Mouse (Mus musculus): ENCODE measurements around the gene Mat2a. TPM values are rescaled to one million over a fixed set of nuclear protein-coding genes. Genes with fewer than 3 reads are reported as not detected.

Mat2a gene
- polyA plus RNA-seq, 1 experiment, result 274 TPM

GRCm38 (mm10) chr6:72430989-72431921 lies 8.1 kb downstream of the Mat2a start:
- peak; percentile 40 for DNase-seq (ENCODE audit: low read depth)
- TF ChIP-seq CTCF (IDR thresholded peaks at IDR 0.05; ENCODE audit: borderline replicate concordance, extremely low read depth, insufficient read depth, insufficient read length) (no peak), POLR2A (IDR thresholded peaks at IDR 0.05; ENCODE audit: borderline replicate concordance, extremely low read depth, insufficient read depth, insufficient read length, poor library complexity, severe bottlenecking) (no peak)

- TF ChIP-seq CTCF (IDR thresholded peaks at IDR 0.05; ENCODE audit: borderline replicate concordance, extremely low read depth, insufficient read depth, insufficient read length) (no peak), POLR2A (IDR thresholded peaks at IDR 0.05; ENCODE audit: borderline replicate concordance, extremely low read depth, insufficient read depth, insufficient read length, poor library complexity, severe bottlenecking) (no peak)
- DNase-seq (ENCODE audit: low read depth), result no peak
Observed at GRCm38 (mm10) chr6:72429061-72429842, 10.1 kb downstream of the Mat2a start.

GRCm38 (mm10) chr6:72428036-72428435 lies 11.3 kb downstream of the Mat2a start:
- peak; percentile 88 for DNase-seq (ENCODE audit: low read depth)

GRCm38 (mm10) chr6:72425646-72426045 lies 13.7 kb downstream of the Mat2a start:
- TF ChIP-seq POLR2A (IDR thresholded peaks at IDR 0.05; ENCODE audit: borderline replicate concordance, extremely low read depth, insufficient read depth, insufficient read length, poor library complexity, severe bottlenecking) (no peak), CTCF (IDR thresholded peaks at IDR 0.05; ENCODE audit: borderline replicate concordance, extremely low read depth, insufficient read depth, insufficient read length) (no peak)

More at GRCm38 (mm10) chr6:72428036-72428435, 11.3 kb downstream of the Mat2a start:
- TF ChIP-seq CTCF (IDR thresholded peaks at IDR 0.05; ENCODE audit: borderline replicate concordance, extremely low read depth, insufficient read depth, insufficient read length), result peak; percentile 82
- TF ChIP-seq POLR2A (IDR thresholded peaks at IDR 0.05; ENCODE audit: borderline replicate concordance, extremely low read depth, insufficient read depth, insufficient read length, poor library complexity, severe bottlenecking), result no peak

GRCm38 (mm10) chr6:72420901-72421300 lies 18.5 kb downstream of the Mat2a start:
- TF ChIP-seq CTCF (IDR thresholded peaks at IDR 0.05; ENCODE audit: borderline replicate concordance, extremely low read depth, insufficient read depth, insufficient read length), result no peak
- TF ChIP-seq POLR2A (IDR thresholded peaks at IDR 0.05; ENCODE audit: borderline replicate concordance, extremely low read depth, insufficient read depth, insufficient read length, poor library complexity, severe bottlenecking), result no peak
- DNase-seq (ENCODE audit: low read depth), result no peak

More at GRCm38 (mm10) chr6:72425646-72426045, 13.7 kb downstream of the Mat2a start:
- no peak for DNase-seq (ENCODE audit: low read depth)

GRCm38 (mm10) chr6:72419806-72420205 lies 19.6 kb downstream of the Mat2a start:
- TF ChIP-seq CTCF (IDR thresholded peaks at IDR 0.05; ENCODE audit: borderline replicate concordance, extremely low read depth, insufficient read depth, insufficient read length) (no peak), POLR2A (IDR thresholded peaks at IDR 0.05; ENCODE audit: borderline replicate concordance, extremely low read depth, insufficient read depth, insufficient read length, poor library complexity, severe bottlenecking) (no peak)
- no peak for DNase-seq (ENCODE audit: low read depth)

- DNase-seq (ENCODE audit: low read depth), result no peak
- TF ChIP-seq CTCF (IDR thresholded peaks at IDR 0.05; ENCODE audit: borderline replicate concordance, extremely low read depth, insufficient read depth, insufficient read length) (no peak), POLR2A (IDR thresholded peaks at IDR 0.05; ENCODE audit: borderline replicate concordance, extremely low read depth, insufficient read depth, insufficient read length, poor library complexity, severe bottlenecking) (no peak)
Observed at GRCm38 (mm10) chr6:72418279-72418678, 21.1 kb downstream of the Mat2a start.

- TF ChIP-seq POLR2A (IDR thresholded peaks at IDR 0.05; ENCODE audit: borderline replicate concordance, extremely low read depth, insufficient read depth, insufficient read length, poor library complexity, severe bottlenecking) (no peak), CTCF (IDR thresholded peaks at IDR 0.05; ENCODE audit: borderline replicate concordance, extremely low read depth, insufficient read depth, insufficient read length) (no peak)
- no peak for DNase-seq (ENCODE audit: low read depth)
Observed at GRCm38 (mm10) chr6:72415964-72416772, 23.2 kb downstream of the Mat2a start.

GRCm38 (mm10) chr6:72415181-72415580 lies 24.2 kb downstream of the Mat2a start:
- no peak for DNase-seq (ENCODE audit: low read depth)
- no peak for TF ChIP-seq CTCF (IDR thresholded peaks at IDR 0.05; ENCODE audit: borderline replicate concordance, extremely low read depth, insufficient read depth, insufficient read length)
- no peak for TF ChIP-seq POLR2A (IDR thresholded peaks at IDR 0.05; ENCODE audit: borderline replicate concordance, extremely low read depth, insufficient read depth, insufficient read length, poor library complexity, severe bottlenecking)

- peak; percentile 97 for DNase-seq (ENCODE audit: low read depth)
- peak; percentile 47; the same call in 1 of the 2 replicates for TF ChIP-seq POLR2A (IDR thresholded peaks at IDR 0.05; ENCODE audit: borderline replicate concordance, extremely low read depth, insufficient read depth, insufficient read length, poor library complexity, severe bottlenecking)
- TF ChIP-seq CTCF (IDR thresholded peaks at IDR 0.05; ENCODE audit: borderline replicate concordance, extremely low read depth, insufficient read depth, insufficient read length), result no peak
Observed at GRCm38 (mm10) chr6:72414076-72414756, 25.1 kb downstream of the Mat2a start, which contains the start of gene Ggcx. Gene Ggcx, plus strand, starts transcription at chr6:72414308.

Data from brain, embryonic 14.5 days (tissue).